Mouse (Mus musculus) G1E (cell line): ENCODE data around the gene Rcn3.

Experiments
- CTCF ChIP-seq: IDR thresholded peaks from 2 replicates; pipeline ENCODE4 v1.5.1; 2012; ENCODE audit warnings: low read depth, low read length, inconsistent platforms, mixed read lengths
- GATA1 ChIP-seq: IDR thresholded peaks from 2 replicates; pipeline ENCODE4 v1.6.1; 2012; ENCODE audit warnings: borderline replicate concordance, low read length, inconsistent platforms, mixed read lengths
- GATA2 ChIP-seq: IDR thresholded peaks from 2 replicates; pipeline ENCODE4 v1.6.1; 2012; ENCODE audit warnings: low read depth, low read length, inconsistent platforms, borderline replicate concordance
- TAL1 ChIP-seq: conservative IDR thresholded peaks from 2 replicates; pipeline ENCODE4 v1.6.1; 2012; ENCODE audit warnings: low read depth, low read length, inconsistent platforms, mixed read lengths

DNA sequence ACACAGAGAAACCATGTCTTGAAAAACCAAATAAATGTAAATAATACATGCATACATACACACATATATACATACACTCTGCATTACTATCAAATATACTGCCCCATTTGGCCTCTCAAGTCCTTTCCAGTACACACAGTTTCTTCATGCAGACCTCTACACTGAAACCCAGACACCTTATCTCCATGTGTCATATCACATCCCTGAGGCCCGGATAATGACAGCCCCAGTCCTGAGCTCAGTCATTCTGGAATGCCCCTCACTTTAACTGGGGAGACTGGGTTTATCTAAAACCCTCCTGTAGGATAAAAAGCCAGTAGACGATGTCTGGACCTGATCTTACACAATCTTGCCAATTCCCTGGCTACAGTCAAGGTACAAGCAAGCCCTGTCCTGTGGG is 21.5 kb upstream of the Rcn3 start:
- TF ChIP-seq CTCF (no peak), TAL1 (no peak), GATA2 (no peak), GATA1 (no peak)
